Mouse (Mus musculus): ENCODE data around the gene Fam243. TPM values are rescaled to one million over a fixed set of nuclear protein-coding genes. Genes with fewer than 3 reads are reported as not detected.

The Fam243 gene
- polyA plus RNA-seq, 1 experiment from 2014 or later, result not detected

Other genes starting within 250 kb of the Fam243 start
- 5.1 and 6.0 TPM in 2 replicates for gene Kcne2, start 29.1 kb downstream of the Fam243 start, polyA plus RNA-seq (2015; fragmentation: Nextera tagmentation; extraction: Ambion mirVana)
- gene Smim11, start 20.2 kb downstream of the Fam243 start, polyA plus RNA-seq (2015; fragmentation: Nextera tagmentation; extraction: Ambion mirVana), result 120 and 153 TPM in 2 replicates
- gene Kcne1, start 38.0 kb upstream of the Fam243 start, polyA plus RNA-seq (2015; fragmentation: Nextera tagmentation; extraction: Ambion mirVana), result 0.92 and 1.6 TPM in 2 replicates
- 19.6 and 21.6 TPM in 2 replicates for gene Rcan1, start 149.4 kb upstream of the Fam243 start, polyA plus RNA-seq (2015; fragmentation: Nextera tagmentation; extraction: Ambion mirVana)
- gene Clic6, start 164.3 kb upstream of the Fam243 start, polyA plus RNA-seq (2015; fragmentation: Nextera tagmentation; extraction: Ambion mirVana), result 17.8 and 20.3 TPM in 2 replicates